Mouse (Mus musculus) small intestine, adult 2 months (tissue): ENCODE results near the gene Wdtc1. TPM values are rescaled to one million over a fixed set of nuclear protein-coding genes. Genes with fewer than 3 reads are reported as not detected.
A peak's percentile ranks its signal among the peaks of the same experiment; 100 is the strongest.

Experiments used
- H3K27ac ChIP-seq: fragments of 200-500 bp; 2 replicates; pipeline ENCODE4 v1.5.1; 2012; ENCODE audit warnings: low read depth, low read length, control low read depth, inconsistent platforms; ENCODE audit not compliant: insufficient read depth
- H3K27me3 ChIP-seq: fragments of 200-500 bp; 2 replicates; pipeline ENCODE4 v1.6.1; 2012; ENCODE audit warnings: mild to moderate bottlenecking, moderate library complexity, low read length, inconsistent platforms; ENCODE audit not compliant: control insufficient read depth, insufficient read depth
- H3K36me3 ChIP-seq: fragments of 200-500 bp; 2 replicates; pipeline ENCODE4 v1.6.1; 2012; ENCODE audit warnings: mild to moderate bottlenecking, low read length, control low read depth, inconsistent platforms; ENCODE audit not compliant: control insufficient read depth, insufficient read depth
- H3K4me1 ChIP-seq: fragments of 200-500 bp; 2 replicates; pipeline ENCODE4 v1.6.1; 2012; ENCODE audit warnings: low read length, inconsistent platforms, mixed read lengths; ENCODE audit not compliant: control insufficient read depth, insufficient read depth, insufficient read length
- H3K4me3 ChIP-seq: fragments of 200-500 bp; 2 replicates; pipeline ENCODE4 v1.5.1; 2012; ENCODE audit warnings: low read depth, mild to moderate bottlenecking, control low read depth, inconsistent platforms, low read length, moderate library complexity
- CTCF ChIP-seq: fragments of 200-500 bp; IDR thresholded peaks from 2 replicates; pipeline ENCODE4 v1.5.1; 2012; ENCODE audit warnings: low read depth, mild to moderate bottlenecking, control low read depth, inconsistent platforms, low read length, moderate library complexity, mixed read lengths; ENCODE audit not compliant: insufficient replicate concordance, insufficient read length; ENCODE audit errors: extremely low read depth
- POLR2A ChIP-seq: fragments of 200-500 bp; IDR thresholded peaks from 2 replicates; pipeline ENCODE4 v1.6.1; 2012; ENCODE audit warnings: low read depth, mild to moderate bottlenecking, control low read depth, inconsistent platforms, low read length, moderate library complexity
- WGBS: fragments of 180-500 bp; shearing (Covaris S2); methylation state at CpG from one replicate; pipeline ENCODE4 v1.1.7; 2018; 5-methylcytosine and 5-hydroxymethylcytosine counted together
- polyA plus RNA-seq: library from polyadenylated mRNA; depleted of rRNA; stranded (reverse); fragments of >200 nt; gene quantifications from 2 replicates; pipeline ENCODE4 v1.2.3, GENCODE M21; 2012

Gene Wdtc1
- polyA plus RNA-seq, 1 experiment, result 90.5 TPM

DNA sequence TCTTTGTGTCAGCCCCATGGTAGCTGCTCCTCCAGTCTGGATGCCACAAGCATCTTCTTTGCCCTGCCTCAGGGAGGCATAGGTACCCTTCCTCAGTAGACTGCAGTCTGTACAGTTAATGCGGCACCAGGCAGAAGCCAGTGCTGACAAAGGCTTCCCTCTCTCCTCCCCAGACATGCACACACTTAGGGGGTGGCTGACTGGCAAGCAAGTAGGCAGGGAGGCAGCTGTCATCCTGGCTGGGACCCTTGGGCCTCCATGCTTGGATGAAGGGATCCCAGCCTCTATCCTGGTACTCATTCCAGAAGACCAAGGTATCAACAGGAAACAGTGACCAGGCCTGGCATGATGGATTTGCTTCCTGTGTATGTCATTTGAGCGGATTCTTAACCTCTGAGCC lies 42.8 kb upstream of the Wdtc1 start:
- Histone ChIP-seq H3K4me1 (peaks cover 28% of the 10 kb centered on the region), H3K27me3 (no peaks in the 10 kb centered on the region), H3K36me3 (no peaks in the 10 kb centered on the region), H3K4me3 (no peak overlapping the region), H3K27ac (no peak overlapping the region)
- TF ChIP-seq POLR2A (no peak), CTCF (no peak)
- WGBS, result 89% methylated on average over 2 of the region's 2 CpGs

GRCm38 (mm10) chr4:133394981-133395573 lies 41.8 kb upstream of the Wdtc1 start:
- 40% methylated on average over 4 of the region's 4 CpGs for WGBS
- H3K27ac ChIP-seq, result peak overlapping the region; percentile 23; the same call in 1 of the 2 replicates
- H3K4me3 ChIP-seq, result no peak overlapping the region
- TF ChIP-seq POLR2A, result no peak
- H3K4me1 ChIP-seq, result peaks cover 36% of the 10 kb centered on the region
- no peaks in the 10 kb centered on the region for H3K27me3 ChIP-seq
- H3K36me3 ChIP-seq, result no peaks in the 10 kb centered on the region

DNA sequence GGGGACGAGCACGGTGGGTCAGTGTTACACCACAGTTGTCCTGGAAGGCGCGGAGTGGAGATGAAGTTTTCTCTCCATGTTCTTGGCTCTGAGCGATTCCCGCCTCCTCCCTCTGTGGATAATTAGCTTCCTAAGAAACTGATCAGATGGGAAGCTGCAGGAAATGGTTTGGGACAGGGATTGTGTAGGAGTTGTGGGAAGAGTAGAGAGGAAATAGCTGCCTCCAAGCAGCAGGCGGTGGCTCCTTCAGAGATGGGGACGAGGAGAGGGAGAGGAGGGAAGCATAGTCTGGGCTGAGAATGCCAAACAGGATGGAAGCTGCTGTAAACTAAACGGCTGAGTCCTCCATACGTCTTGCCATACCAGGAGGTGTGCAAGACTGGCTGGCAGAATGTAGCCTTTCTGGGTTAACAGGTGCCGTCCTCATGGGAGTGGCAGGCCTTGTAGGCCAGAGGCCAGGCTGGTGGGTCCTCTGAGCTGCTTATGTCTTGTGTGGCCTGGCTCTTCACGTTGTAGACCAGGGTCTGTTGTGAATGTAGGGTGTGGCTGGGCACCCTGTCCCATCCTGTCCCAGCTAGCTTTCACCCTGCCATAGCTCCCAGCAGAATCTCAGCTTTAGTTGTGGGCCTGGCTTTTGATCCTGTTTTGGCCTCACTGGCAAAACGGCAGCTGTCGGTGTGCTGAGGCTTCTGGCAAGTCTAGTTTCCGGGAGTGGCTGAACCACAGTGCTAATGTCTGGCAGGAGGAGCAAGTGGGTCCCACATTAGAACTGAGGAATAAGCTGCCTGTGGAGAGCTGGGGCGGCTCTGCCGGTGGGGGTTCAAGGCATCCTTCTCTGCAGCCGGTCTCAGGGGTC lies 38.1 kb upstream of the Wdtc1 start:
- H3K36me3 ChIP-seq, result no peaks in the 10 kb centered on the region
- TF ChIP-seq POLR2A (no peak), CTCF (no peak)
- H3K27ac ChIP-seq, result peak overlapping the region; percentile 57; the same call in 1 of the 2 replicates
- no peaks in the 10 kb centered on the region for H3K27me3 ChIP-seq
- WGBS, result 43% methylated on average over 18 of the region's 18 CpGs
- H3K4me3 ChIP-seq, result no peak overlapping the region
- peaks cover 48% of the 10 kb centered on the region for H3K4me1 ChIP-seq

GRCm38 (mm10) chr4:133390585-133390984 lies 37.3 kb upstream of the Wdtc1 start:
- TF ChIP-seq CTCF, result no peak
- no peak for TF ChIP-seq POLR2A
- peak overlapping the region; percentile 27 for H3K27ac ChIP-seq
- 82% methylated on average over 6 of the region's 6 CpGs for WGBS
- peaks cover 44% of the 10 kb centered on the region for H3K4me1 ChIP-seq
- H3K27me3 ChIP-seq, result no peaks in the 10 kb centered on the region
- no peak overlapping the region for H3K4me3 ChIP-seq
- H3K36me3 ChIP-seq, result no peaks in the 10 kb centered on the region

GRCm38 (mm10) chr4:133390042-133390441 lies 36.8 kb upstream of the Wdtc1 start:
- Histone ChIP-seq H3K27me3 (no peaks in the 10 kb centered on the region), H3K4me3 (no peak overlapping the region), H3K4me1 (peaks cover 40% of the 10 kb centered on the region), H3K27ac (no peak overlapping the region), H3K36me3 (peaks cover under 1% of the 10 kb centered on the region; the same call in 1 of the 2 replicates)
- WGBS, result 92% methylated on average over 2 of the region's 2 CpGs
- TF ChIP-seq POLR2A (no peak), CTCF (no peak)

GRCm38 (mm10) chr4:133388781-133389552 lies 35.7 kb upstream of the Wdtc1 start:
- 74% methylated on average over 16 of the region's 16 CpGs for WGBS
- Histone ChIP-seq H3K36me3 (peaks cover 6% of the 10 kb centered on the region), H3K4me1 (peaks cover 31% of the 10 kb centered on the region), H3K27me3 (no peaks in the 10 kb centered on the region), H3K4me3 (no peak overlapping the region), H3K27ac (no peak overlapping the region)
- TF ChIP-seq CTCF (no peak), POLR2A (no peak)

- TF ChIP-seq POLR2A (no peak), CTCF (no peak)
- H3K4me3 ChIP-seq, result no peak overlapping the region
Observed at GRCm38 (mm10) chr4:133387053-133387452, 33.8 kb upstream of the Wdtc1 start.

More at GRCm38 (mm10) chr4:133387053-133387452, 33.8 kb upstream of the Wdtc1 start:
- Histone ChIP-seq H3K27me3 (no peaks in the 10 kb centered on the region), H3K27ac (no peak overlapping the region; the same call in 1 of the 2 replicates), H3K4me1 (peaks cover 31% of the 10 kb centered on the region), H3K36me3 (peaks cover 7% of the 10 kb centered on the region)
